Mouse (Mus musculus): ENCODE measurements around the gene Itm2b. TPM values are rescaled to one million over a fixed set of nuclear protein-coding genes. Genes with fewer than 3 reads are reported as not detected.

Itm2b gene
- 967 and 981 TPM in 2 replicates for total RNA-seq (2014; rRNA removed)
- polyA plus RNA-seq (2012; rRNA removed) = 1,187 and 1,239 TPM in 2 replicates

DNA sequence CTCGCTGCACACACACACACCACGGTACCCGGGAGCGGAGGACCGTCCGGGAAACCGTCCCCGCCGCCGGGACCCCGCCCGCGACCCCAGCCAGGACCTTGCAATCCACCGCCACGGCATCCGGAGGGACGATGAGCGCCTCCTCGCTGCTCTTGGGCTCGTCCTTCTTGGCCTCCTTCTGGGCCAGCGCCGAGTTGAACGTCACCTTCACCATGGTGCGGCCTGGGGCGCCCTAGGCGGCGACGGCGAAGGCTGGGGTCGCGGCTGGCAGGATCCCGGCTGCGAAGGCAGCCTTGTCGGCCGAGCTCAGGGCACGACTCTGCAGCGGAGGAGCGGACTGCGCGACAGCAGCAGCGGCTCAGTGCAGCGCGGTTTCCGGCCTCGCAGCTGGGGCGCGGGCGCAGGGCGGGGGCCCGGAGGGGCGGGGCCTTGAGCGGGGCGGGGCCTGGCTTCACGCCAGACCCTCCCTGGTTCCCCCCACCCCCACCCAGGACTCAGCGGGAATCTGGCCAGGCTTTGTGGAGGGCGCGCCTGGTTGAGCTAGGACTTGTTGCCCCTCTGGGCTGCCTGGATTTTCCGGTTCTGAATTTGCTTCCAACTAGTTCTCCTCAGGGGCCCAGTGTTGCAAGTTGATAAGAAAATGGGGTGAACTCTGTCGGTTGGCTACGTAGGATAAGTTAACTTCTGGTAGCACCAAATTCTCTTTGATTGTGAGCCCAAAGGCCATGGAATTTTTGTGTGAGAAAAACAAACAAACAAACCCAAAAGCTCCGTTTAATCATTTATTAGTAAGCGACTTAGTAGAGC is at the start of gene Itm2b:
TSS of gene Itm2b (minus strand) at position 377 of the 807 bp plus-strand sequence.
- peak within 1 kb of the TSS; percentile 98 for H3K27ac ChIP-seq (replicated peaks; ENCODE audit: insufficient read depth, low read depth, low read length)
- TF ChIP-seq POLR2A (IDR thresholded peaks at IDR 0.05; ENCODE audit: extremely low read depth, insufficient read depth, low read length) = peak; percentile 98
- TF ChIP-seq CTCF (IDR thresholded peaks at IDR 0.05; ENCODE audit: low read depth, low read length) = no peak
- no peaks in the 10 kb centered on the region for H3K27me3 ChIP-seq (ENCODE audit: control insufficient read depth, insufficient read depth, low read length)
- peak; percentile 98 for DNase-seq (ENCODE audit: extremely low read depth, low read depth, low spot score)
- H3K36me3 ChIP-seq (ENCODE audit: control insufficient read depth, insufficient read depth, low read length) = peaks cover 10% of the 10 kb centered on the region
- WGBS = under 1% methylated on average over 53 of the region's 62 CpGs
- H3K9ac ChIP-seq (ENCODE audit: low read depth, low read length) = peak within 1 kb of the TSS; percentile 99
- H3K79me2 ChIP-seq (ENCODE audit: control insufficient read depth, insufficient read depth, low read length) = peaks cover 24% of the 10 kb centered on the region
- peak within 1 kb of the TSS; percentile 97 for H3K4me3 ChIP-seq (ENCODE audit: insufficient read depth, low read depth, low read length)
- H3K4me1 ChIP-seq (ENCODE audit: control insufficient read depth, insufficient read depth, low read length) = peaks cover 32% of the 10 kb centered on the region

DNA sequence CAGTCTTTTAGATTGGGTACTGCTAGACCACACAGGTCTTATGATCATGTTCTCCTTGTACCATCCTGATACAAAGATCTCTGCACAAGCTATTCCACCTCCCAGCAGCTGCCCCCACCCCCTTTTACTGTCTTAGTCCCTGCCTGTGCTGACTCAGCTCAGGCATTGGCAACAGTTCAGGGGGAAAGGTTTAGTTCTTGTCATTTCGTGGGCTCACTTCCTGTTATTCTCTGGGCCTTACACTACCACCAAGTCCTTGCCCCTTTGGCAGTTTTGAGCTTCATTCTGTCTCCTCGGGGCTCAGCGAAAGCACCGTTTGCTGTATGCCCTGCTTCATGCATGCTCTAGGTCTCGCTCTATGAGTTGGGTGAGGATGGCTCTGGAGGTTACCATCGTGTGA is 48.4 kb upstream of the Itm2b start:
- Histone ChIP-seq H3K27ac (replicated peaks; ENCODE audit: insufficient read depth, low read depth, low read length) (no peak overlapping the region), H3K36me3 (ENCODE audit: control insufficient read depth, insufficient read depth, low read length) (no peaks in the 10 kb centered on the region), H3K9ac (ENCODE audit: low read depth, low read length) (no peak overlapping the region), H3K27me3 (ENCODE audit: control insufficient read depth, insufficient read depth, low read length) (no peaks in the 10 kb centered on the region), H3K4me1 (ENCODE audit: control insufficient read depth, insufficient read depth, low read length) (peaks cover 3% of the 10 kb centered on the region; the same call in 1 of the 2 replicates), H3K79me2 (ENCODE audit: control insufficient read depth, insufficient read depth, low read length) (no peaks in the 10 kb centered on the region), H3K4me3 (ENCODE audit: insufficient read depth, low read depth, low read length) (no peak overlapping the region)
- TF ChIP-seq POLR2A (IDR thresholded peaks at IDR 0.05; ENCODE audit: extremely low read depth, insufficient read depth, low read length) (no peak), CTCF (IDR thresholded peaks at IDR 0.05; ENCODE audit: low read depth, low read length) (no peak)
- WGBS = 77% methylated on average over 6 of the region's 6 CpGs
- DNase-seq (ENCODE audit: extremely low read depth, low read depth, low spot score) = no peak

DNA sequence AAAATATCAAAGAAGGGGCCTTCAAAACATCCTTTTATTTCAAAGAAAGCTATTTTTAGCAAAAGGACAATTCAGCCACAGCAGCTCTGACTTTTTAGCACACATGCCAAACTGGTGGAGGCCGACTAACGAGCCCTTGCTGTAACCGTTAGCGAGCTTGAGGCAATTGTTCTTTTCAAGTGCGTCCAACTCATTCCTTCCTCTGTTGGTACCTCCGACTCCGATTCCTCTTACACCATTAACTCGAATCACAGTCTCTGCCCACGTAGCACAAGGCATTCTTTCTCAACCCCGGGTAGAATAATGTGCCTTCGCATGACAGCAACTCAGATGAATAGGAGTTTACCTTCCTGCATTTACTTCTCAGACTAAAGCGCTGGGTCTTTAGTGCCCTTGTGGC is 45.5 kb upstream of the Itm2b start:
- Histone ChIP-seq H3K27ac (replicated peaks; ENCODE audit: insufficient read depth, low read depth, low read length) (no peak overlapping the region), H3K9ac (ENCODE audit: low read depth, low read length) (no peak overlapping the region), H3K4me1 (ENCODE audit: control insufficient read depth, insufficient read depth, low read length) (peaks cover 3% of the 10 kb centered on the region; the same call in 1 of the 2 replicates), H3K79me2 (ENCODE audit: control insufficient read depth, insufficient read depth, low read length) (no peaks in the 10 kb centered on the region), H3K27me3 (ENCODE audit: control insufficient read depth, insufficient read depth, low read length) (no peaks in the 10 kb centered on the region), H3K4me3 (ENCODE audit: insufficient read depth, low read depth, low read length) (no peak overlapping the region), H3K36me3 (ENCODE audit: control insufficient read depth, insufficient read depth, low read length) (no peaks in the 10 kb centered on the region)
- WGBS = 91% methylated on average over 12 of the region's 12 CpGs
- TF ChIP-seq POLR2A (IDR thresholded peaks at IDR 0.05; ENCODE audit: extremely low read depth, insufficient read depth, low read length) = no peak
- no peak for TF ChIP-seq CTCF (IDR thresholded peaks at IDR 0.05; ENCODE audit: low read depth, low read length)
- no peak for DNase-seq (ENCODE audit: extremely low read depth, low read depth, low spot score)

DNA sequence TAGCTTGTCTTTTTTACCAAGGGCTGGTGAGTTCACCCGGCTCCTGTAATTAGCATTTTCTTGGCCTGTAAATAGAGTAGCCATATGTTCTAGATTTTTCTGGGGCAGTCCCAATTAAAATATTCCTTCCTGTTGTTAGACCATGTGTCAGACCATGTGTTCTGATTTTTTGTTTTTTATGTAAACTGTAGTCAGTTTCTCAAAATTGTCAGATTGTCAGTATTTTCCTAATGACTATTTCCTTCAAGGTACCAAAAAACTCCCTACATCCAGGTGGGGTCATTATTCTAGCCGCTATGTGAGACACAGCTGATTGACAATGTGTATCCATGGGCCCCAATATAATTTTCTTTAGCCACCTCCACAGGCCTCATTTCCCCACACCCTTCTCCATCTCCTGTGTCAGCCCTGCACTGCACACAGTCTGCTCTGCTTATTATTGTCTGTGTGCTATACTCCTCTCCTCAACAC is 40.5 kb upstream of the Itm2b start:
- no peak overlapping the region for H3K27ac ChIP-seq (replicated peaks; ENCODE audit: insufficient read depth, low read depth, low read length)
- no peak for DNase-seq (ENCODE audit: extremely low read depth, low read depth, low spot score)
- H3K27me3 ChIP-seq (ENCODE audit: control insufficient read depth, insufficient read depth, low read length) = no peaks in the 10 kb centered on the region
- no peaks in the 10 kb centered on the region for H3K79me2 ChIP-seq (ENCODE audit: control insufficient read depth, insufficient read depth, low read length)
- no peak for TF ChIP-seq POLR2A (IDR thresholded peaks at IDR 0.05; ENCODE audit: extremely low read depth, insufficient read depth, low read length)
- TF ChIP-seq CTCF (IDR thresholded peaks at IDR 0.05; ENCODE audit: low read depth, low read length) = no peak
- 95% methylated on average over 2 of the region's 2 CpGs for WGBS
- H3K36me3 ChIP-seq (ENCODE audit: control insufficient read depth, insufficient read depth, low read length) = no peaks in the 10 kb centered on the region
- H3K4me1 ChIP-seq (ENCODE audit: control insufficient read depth, insufficient read depth, low read length) = no peaks in the 10 kb centered on the region
- no peak overlapping the region for H3K4me3 ChIP-seq (ENCODE audit: insufficient read depth, low read depth, low read length)
- no peak overlapping the region for H3K9ac ChIP-seq (ENCODE audit: low read depth, low read length)

DNA sequence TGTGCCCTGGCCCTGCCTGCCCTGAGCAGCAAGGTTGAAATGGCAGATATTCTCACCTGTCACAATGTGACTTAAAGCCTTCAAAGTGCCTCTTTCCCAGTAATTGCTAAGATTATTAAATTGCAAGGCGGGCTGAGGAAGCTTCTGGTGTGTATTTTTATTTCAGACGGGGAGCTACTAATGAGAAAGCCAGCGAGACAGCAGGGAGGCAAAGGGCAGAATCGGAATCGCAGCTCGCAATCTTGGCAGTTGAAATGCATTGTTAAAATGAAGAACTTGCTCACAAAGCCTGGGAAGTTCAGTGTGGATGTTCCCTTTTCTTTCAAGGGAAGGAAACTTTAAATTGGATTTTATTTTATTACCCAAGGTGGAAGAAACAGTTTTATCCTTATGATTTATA is 39.9 kb upstream of the Itm2b start:
- Histone ChIP-seq H3K27me3 (ENCODE audit: control insufficient read depth, insufficient read depth, low read length) (no peaks in the 10 kb centered on the region), H3K27ac (replicated peaks; ENCODE audit: insufficient read depth, low read depth, low read length) (no peak overlapping the region), H3K4me3 (ENCODE audit: insufficient read depth, low read depth, low read length) (no peak overlapping the region), H3K79me2 (ENCODE audit: control insufficient read depth, insufficient read depth, low read length) (no peaks in the 10 kb centered on the region), H3K36me3 (ENCODE audit: control insufficient read depth, insufficient read depth, low read length) (no peaks in the 10 kb centered on the region), H3K4me1 (ENCODE audit: control insufficient read depth, insufficient read depth, low read length) (no peaks in the 10 kb centered on the region), H3K9ac (ENCODE audit: low read depth, low read length) (no peak overlapping the region)
- no peak for DNase-seq (ENCODE audit: extremely low read depth, low read depth, low spot score)
- 86% methylated on average over 6 of the region's 6 CpGs for WGBS
- no peak for TF ChIP-seq CTCF (IDR thresholded peaks at IDR 0.05; ENCODE audit: low read depth, low read length)
- TF ChIP-seq POLR2A (IDR thresholded peaks at IDR 0.05; ENCODE audit: extremely low read depth, insufficient read depth, low read length) = no peak

DNA sequence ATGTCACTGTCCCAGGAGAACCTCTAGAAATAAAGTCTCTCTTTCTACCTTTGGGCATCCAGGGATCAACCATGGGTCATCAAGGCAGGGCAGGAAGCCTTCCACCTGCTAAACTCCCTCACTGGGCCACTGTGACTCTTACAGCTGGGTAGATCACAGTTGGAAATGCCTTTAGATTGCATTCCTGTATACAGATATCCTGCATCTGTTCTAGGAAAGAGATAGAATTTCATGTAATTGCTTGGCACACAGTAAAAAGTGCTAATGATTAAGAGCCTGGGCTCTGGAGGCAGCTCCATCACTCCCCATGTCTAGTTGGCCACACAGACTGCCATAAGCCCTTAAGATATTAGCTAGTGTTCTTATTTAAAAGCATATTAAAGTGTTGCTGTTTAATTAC is 38.5 kb upstream of the Itm2b start:
- Histone ChIP-seq H3K4me1 (ENCODE audit: control insufficient read depth, insufficient read depth, low read length) (no peaks in the 10 kb centered on the region), H3K36me3 (ENCODE audit: control insufficient read depth, insufficient read depth, low read length) (no peaks in the 10 kb centered on the region), H3K27ac (replicated peaks; ENCODE audit: insufficient read depth, low read depth, low read length) (no peak overlapping the region), H3K9ac (ENCODE audit: low read depth, low read length) (no peak overlapping the region), H3K4me3 (ENCODE audit: insufficient read depth, low read depth, low read length) (no peak overlapping the region), H3K27me3 (ENCODE audit: control insufficient read depth, insufficient read depth, low read length) (no peaks in the 10 kb centered on the region), H3K79me2 (ENCODE audit: control insufficient read depth, insufficient read depth, low read length) (no peaks in the 10 kb centered on the region)
- DNase-seq (ENCODE audit: extremely low read depth, low read depth, low spot score) = no peak
- TF ChIP-seq POLR2A (IDR thresholded peaks at IDR 0.05; ENCODE audit: extremely low read depth, insufficient read depth, low read length) = no peak
- TF ChIP-seq CTCF (IDR thresholded peaks at IDR 0.05; ENCODE audit: low read depth, low read length) = no peak
